Mouse (Mus musculus) layer of hippocampus, postnatal 25 days (tissue): ENCODE measurements around the gene Peak1. TPM values are rescaled to one million over a fixed set of nuclear protein-coding genes. Genes with fewer than 3 reads are reported as not detected.
"Not testable (repeated sequence)": the region's sequence is repeated elsewhere in the genome, so short reads cannot be mapped to it uniquely, and the experiment has no call there.

Experiments
- DNase-seq, 2 experiments: peaks; one replicate each; pipeline ENCODE4 v3.0.0; 2022; ENCODE audit warnings: mixed read lengths in 2 of 2, low spot score in 1 of 2; ENCODE audit errors: extremely low spot score in 1 of 2
- total RNA-seq, 2 experiments: library from RNA; stranded (reverse); gene quantifications; 2 replicates each; pipeline ENCODE4 v1.2.3; 2021

Peak1 gene
- total RNA-seq, result 10 to 100 TPM; 47.7 to 54.3 TPM

DNA sequence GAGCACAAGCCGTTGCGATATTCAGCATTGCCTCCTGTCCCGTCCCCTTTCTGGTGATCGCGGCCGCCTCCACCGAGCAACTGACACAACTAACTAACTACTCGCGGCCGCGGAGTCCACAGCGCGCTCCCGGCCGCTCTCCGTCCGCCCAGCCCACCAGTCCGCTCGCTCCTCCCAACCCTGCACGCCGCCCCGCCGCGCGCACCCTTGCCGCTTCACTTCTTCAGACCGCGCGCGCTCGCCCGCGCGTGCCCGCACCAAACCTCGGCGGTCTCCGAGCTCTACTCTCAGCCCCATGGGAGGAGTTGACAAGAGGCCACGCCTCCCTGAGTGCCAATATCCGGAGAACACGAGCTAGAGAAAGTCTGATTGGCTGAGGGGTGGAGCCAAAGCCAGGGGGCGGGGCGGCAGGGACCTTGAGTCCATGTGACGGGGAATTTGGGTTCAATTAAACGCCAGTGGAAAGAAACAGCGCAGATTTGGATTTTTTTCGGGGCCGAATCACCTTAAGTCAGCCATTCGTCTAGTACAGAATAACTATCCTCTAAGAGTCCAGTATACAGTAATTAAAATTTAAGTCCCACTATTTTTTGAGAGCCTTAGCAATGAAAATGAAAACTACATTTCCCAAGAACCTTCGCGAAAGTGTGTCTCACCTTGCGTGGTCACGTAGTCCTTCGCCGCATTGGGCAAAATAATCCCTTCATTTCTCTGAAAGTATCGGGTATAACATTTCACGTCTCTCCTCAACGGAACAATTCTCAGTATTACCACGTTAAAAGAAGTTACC is at the start of gene Peak1, which contains the start of gene Hmg20a:
Gene Peak1, minus strand, starts transcription at position 120 of the 790 bp plus-strand sequence.
Gene Hmg20a, plus strand, starts transcription at position 662 of the 790 bp plus-strand sequence.
- peak; percentile 95 to 97 for DNase-seq

DNA sequence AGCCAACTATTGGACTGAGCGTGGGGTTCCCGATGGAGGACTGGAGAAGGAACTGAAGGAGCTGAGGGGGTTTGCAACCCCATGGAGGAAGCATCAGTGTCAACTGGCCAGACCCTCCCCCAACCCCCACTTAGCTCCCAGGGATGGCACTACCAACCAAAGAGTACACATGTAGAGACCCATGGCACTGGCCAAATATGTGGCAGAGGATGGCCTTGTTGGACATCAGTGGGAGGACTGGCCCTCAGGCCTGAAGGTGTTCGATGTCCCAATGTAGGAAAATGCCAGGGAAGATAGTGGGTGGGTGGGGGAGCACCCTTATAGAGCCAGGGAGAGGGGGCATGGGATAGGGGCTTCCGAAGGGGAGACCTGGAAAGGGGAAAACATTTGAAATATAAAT is 48.4 kb upstream of the Peak1 start:
- no peak for DNase-seq

DNA sequence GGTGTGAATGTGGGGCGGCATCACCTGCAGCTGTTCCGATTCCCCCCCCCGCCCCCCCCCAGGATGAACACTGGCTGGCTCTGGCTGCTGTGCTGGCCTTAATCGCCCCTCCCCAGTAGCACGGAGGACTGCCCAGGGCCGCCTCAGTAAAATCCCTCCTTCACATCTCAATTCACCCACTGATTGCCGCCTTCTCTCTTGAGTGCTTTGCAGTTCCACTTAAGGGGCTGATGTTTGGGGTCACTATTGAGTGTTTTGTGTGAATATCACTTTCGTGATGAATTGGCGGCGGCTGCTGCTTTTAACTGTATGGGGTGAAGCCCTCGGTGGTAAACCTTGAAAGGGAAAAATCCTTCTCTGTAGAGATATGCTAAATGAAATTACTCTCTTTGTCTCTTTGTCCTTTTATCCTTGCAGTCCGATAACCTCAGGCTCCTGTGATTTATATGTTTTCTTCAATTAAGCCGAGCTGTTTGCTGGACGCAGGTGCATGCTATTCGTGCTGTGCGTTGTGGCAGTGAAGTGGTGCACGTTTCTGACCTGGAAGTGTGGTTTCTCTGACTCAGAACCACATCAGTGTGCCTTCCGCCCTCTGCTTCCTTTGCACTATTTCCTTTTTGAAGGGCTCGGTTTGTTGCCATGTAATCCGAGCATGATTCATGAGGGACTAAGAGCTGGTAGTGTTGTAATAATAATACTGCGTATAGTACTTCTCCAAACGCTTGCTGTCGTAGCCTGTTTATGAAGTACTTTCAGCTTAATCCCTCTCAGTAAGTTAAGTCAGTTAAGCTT is 47.2 kb upstream of the Peak1 start:
- no peak for DNase-seq

DNA sequence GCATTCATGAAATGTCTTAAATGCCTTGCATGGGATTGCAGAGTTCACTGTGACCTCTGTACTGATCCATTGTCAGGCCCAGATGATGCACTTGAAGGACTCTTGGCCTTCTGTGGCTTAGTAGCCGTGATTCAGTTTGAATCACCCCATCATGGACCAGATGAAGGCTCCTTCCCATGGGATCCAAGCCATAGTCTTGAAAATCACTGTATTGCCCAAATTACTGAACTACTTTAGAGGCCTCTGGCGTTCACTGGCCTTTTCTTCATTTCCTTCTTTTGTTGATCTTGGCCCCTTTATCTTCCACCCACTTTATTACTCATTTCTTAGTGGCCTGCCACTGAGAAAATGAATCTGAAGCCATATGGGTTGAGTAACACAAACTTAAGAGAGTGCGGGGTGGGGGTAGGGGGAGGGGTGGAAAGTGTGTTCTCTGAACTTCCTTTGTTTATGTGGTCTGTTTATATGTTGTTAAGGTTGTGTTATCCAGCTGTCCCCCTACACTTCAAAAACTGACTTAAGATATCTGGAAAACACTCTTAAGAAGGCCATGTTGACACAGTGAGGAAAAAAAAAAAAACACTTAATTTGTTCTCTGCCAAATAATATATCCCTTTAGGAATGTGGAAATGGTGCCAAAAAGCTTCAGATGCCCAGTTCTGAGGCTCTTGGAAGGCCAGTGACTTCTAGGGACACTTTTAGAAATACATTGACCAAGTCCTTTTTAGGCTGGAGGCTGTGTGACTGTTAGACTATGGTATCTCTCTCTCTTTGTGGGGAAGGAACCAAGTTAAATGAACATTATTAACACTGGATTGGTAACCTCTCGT is 46.0 kb upstream of the Peak1 start:
- DNase-seq, result no peak

DNA sequence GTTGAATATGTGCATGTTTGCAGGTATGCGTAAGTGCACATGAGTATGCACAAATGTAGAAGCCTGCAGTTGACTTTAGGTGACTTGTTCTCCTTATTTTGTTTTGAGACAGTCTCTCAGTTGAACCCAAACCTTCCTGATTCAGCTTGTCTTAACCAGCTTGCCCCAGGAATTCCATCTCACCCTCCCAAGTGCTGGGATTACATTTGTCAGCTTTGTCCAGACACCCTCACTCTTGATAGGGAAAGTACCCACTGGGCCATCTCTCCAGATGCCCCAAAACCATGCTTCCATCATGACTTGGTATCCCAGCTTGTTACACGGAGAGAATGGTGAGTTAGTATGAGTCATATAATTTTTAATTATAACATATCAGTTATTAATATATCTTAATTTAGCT is 45.2 kb upstream of the Peak1 start:
- no peak for DNase-seq

DNA sequence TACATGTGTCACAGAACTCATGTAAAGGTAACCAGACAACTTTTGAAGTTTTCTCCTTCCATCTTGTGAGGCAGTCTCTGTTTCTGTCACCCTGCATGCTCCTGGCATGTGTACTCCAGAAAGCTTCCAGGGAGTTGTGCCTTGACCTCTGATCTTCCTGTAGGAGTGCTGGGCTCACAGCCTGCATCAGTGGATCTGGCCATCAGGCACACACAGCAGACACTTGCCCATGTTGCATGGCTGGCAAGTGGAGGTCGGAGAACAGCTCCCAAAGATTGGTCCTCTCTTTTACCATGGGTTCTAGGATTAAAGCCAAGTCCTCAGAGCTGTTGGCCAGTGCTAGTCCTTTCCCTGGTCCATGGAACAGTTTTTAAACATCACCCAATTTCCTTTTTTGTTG is 44.7 kb upstream of the Peak1 start:
- no peak for DNase-seq

DNA sequence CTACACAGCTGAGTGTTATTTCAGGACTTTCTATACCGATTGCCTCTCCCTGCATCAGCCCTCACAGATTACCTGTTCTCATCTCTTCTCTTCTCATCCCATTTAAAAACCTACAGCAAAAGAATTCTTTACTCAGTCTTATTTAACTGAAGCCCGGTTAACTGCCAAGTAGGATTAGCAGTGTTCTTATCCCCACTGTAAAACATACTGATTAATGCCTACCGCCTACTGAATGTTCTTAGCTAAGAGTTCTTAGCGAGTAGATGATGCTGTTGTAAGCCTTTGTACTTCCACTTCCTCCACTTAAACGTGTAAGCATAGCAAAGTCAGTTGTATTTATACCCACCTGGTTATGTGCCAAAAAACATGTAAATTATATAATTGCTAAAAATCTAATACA is 43.1 kb upstream of the Peak1 start:
- no peak for DNase-seq

DNA sequence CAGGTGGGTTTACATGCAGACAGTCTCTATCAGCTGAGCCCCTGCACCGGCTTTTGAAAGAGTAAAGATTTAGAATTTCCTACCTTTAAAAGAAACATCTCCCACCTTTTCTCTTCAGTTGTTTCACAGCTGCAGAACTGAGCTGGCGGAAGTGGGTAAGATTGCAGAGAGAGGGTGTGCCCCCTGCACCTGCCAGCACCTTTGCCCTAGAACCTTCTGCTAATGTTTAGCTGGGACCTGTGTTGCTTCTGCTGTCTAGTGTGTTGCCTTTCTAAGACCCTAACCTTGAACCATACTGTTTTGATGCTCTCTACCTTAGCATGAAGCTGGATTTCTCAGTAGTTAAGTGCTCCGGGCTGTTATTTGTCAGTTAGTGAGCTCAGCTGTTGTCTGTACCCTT is 38.6 kb upstream of the Peak1 start:
- no peak for DNase-seq

DNA sequence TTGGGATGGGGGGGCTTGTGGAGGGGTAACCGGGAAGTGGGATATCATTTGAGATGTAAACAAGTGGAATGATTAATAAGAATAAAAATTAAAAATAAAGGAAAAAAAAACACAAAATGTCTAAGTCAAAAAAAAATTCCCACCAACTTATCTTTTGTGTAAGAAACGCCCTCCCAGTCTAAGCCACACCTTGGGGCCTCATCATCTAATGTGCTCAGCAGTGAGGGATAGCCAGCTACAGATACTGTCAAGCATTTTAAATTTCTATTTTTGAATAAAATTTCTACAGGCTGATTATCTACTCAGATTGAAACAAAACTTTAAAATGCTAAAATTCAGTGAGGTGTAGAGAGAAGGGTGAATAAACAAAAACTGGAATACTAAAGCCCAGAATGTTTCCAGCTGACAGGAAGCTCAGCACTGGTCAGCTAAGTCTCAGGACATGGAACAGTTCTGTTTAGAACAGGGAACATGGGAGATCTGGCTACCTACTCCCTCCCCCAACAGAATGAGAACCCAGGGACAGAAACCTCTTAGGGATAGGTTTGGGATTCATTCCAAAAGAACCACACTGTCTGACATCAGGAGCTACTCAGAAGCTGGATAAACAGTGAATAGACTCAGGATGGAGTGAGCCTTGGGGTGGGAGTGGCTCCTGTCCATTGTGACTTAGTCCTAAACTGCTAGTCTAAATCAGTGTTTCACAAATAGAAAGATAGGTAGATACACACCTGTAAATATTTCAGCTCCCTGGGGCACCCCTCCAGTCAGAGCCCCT is 35.4 kb upstream of the Peak1 start:
- DNase-seq, result no peak

DNA sequence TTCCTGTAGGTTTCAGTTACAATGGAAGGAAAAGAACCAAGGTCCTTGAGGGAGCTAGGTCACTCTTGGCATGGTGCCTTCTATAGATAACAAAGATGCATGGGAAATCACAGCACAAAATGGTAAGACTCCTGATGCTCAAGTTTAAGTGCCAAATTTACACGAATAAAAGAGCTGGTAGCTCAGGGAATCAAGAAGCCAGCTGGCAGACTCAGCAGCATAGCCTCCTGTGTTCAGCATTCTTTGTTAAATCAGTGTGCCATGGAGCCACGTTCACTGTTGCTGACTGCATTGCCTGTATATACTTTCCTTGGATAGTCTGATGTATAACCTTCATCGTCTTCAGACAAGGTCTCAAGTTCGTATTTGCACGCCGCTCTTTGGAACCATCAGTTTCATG is 33.7 kb upstream of the Peak1 start:
- no peak for DNase-seq

DNA sequence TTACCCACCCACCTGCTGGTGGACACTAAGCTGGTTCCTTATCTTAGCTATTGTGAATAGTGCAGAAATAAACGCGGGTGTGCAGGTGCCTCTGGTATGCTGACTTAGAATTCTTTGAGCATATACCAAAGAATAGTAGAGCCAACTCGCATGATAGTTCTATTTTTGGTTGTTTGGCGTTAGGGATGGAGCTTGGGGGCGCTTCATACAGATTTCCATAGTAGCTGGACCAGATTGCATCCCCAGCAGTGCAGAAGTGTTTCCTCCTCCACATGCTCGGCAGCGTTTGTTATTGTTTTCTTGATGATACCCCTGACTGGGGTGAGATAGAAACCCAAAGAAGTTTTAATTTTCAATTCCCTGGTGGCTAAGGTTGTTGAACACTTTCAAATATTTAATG is 21.8 kb upstream of the Peak1 start:
- no peak for DNase-seq

DNA sequence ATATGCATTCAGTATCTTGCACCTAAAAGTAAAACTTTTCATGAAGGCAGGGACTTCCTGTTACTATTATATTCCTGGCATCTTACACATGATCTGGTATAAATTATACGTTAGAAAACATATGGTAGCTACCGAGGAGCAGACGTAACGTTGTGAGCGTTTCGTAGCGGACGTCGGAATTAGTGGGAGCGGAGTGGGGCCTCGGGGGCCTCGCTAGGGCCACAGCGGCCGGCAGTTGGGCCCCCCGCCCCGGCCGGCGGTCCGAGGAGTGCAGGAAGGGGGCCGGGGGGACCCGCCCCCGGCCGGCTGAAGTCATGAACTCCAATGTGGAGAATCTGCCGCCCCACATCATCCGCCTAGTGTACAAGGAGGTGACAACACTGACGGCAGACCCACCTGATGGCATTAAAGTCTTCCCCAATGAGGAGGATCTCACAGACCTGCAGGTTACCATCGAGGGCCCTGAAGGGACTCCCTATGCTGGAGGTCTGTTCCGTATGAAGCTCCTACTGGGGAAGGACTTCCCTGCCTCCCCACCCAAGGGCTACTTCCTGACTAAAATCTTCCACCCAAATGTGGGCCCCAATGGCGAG is 19.5 kb upstream of the Peak1 start:
- DNase-seq, result not testable (repeated sequence)

DNA sequence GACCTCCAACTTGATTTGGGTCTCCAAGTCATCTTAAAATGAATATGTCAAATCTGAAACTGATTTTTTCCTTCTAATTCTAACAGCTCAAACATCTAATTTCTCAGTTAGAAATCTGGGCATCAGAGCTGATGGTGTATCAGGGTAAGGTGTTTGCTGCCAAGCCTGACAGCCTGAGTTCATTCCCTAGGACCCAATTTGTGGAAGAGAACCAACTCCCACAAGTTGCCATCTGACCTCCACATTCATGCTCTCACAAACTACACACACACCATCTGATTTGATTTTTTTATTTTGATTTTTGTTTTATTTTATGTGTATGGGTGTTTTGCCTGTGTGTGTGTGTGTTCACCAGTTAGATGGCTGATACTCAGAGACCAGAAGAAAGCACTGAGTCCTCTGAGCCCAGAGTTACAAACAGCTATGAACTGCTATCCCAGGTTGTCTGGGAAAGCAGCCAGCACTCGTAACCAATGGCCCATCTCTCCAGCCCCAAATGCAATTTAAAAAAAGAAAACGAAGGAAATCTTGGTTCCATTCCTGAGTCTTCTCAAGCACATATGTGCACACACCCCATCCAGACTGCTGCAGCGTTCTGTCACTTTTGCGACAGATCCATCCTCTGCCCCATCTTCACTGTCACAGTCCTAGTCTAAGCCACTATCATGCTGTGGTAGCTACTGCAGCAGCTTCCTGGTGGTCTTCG is 18.1 kb upstream of the Peak1 start:
- DNase-seq, result no peak

DNA sequence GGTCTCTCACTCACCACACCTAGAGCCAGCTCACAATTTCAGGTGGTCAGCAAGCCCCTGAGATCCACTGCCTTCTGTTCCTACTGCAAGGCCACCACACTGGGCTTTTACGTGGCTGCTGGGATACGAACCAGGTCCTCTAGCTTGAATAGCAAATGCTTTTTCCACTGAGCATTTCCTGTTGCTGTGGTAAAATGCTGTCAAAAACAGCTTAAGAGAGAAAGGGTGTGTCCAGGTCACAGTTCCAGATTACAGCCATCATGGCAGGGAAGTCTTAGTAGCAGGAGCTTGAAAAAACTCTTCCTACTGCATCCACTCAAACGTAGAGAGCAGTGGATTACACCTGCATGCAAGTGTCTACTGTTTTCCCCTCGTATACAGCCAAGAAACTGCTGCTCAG is 7.0 kb upstream of the Peak1 start:
- DNase-seq, result no peak

DNA sequence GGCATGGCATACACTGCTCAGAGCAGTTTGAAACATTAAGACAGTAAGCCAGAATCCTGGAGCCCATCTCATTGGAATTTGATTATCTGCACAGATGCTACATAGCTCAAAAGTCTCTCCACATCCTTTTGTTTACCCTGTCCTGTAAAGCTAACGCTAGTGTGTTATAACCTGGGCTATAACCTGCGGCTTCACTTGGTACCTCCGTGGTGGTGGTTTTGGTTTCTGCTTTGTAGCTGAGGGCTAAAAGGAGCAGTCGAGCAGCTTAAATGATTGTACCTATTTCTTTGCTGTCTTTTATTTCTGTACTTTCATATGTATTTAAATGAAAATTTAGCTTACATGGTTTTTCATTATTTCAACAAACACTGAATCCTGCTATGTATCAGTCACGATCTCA is 4.1 kb upstream of the Peak1 start:
- DNase-seq, result no peak

DNA sequence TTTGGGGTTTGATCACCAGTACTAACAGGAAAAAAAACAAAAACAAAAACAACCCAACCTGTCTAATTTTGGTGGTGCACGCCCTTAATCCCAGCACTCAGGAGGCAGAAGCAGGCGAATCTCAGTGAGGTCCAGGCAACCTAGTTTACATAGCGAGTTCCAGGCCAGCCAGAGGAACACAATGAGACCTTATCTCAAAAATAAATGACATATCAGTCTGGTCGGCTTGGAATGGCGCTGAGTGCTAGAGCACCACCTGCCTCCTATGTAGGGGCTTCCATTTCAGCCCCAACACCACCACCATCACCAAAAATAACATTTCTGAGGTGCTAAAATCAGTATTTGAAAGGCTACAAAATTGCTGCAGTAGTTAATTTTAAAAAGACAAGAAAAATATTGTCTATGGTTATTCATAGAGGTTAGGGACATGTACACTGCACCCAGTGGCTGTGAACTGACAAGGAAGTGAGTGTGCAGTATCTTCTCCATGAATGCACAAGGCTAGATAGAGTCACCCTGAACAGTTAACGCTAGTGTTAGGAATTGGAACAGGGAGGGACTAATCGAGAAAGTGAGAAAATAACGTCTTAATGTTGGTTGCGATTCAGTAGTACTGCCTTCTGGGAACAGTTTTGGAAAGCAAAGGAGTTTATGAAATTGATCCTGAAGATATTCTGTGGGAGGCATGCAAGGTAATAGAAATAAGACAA is 3.2 kb upstream of the Peak1 start:
- DNase-seq, result no peak

DNA sequence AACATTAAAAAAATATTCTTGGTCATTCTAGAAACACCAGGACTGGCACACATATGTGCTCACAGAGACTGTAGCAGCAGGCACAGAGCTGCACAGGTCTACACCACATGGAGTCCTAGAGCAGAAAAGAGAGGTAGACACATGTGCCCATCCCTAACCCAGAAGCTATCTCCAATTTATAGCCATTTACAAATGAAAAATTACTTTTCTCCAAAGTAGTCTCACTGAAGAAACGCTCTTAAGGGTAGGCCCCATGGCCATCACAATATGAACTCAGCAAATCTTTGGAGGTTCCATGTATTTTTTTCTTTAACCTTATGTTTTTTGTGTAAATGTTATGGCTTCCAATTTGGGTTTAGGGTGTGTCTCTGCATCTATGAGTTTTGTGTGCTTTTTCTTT is 2.4 kb upstream of the Peak1 start:
- DNase-seq, result no peak

DNA sequence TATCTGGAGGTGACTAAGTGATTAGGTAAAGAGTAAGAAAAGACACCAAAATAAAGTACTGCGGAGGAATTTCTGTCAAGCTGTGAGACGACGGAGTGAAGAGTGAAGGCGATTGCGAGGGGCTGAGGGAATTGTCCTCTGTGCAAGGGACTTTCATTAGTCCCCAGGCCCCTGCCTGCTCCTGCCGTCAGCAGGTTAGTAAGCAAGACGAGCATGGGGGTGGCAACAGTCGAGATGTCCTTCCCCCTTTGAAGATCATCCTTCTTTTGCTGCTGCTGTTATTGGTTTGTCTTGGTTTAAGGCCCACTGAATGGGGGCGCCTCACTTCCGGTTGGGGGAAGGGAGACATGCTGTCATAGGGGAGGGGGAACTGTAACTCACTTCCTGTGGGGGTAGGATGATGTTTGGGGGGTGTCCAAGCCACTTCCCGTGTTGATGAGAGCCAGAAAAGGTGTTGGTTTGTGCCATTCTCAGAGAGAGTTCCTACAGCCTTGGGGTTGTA is 922 bp upstream of the Peak1 start:
- DNase-seq, result peak; percentile 58 to 68
